In the genomic region with DNA sequence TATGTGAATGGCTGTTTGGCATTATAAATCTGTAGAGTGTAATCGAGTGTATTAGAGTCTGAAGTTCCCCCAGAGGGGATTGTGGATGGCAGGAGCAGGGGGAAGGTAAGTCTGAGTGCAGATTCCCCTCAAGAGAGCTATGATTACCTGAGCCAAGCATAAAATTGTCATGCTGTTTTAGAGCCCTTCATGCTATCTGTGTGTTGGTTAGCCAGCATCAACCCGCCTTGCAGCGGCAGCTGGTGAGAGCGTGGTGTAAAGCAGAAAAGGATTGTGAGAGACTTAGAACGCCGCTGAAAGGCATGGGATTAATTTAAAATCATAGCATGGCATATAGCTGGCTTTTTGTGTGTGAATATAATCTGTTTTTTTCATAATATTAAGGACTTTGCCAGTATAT, we compare ENCODE assay signal across 20 mouse cellular contexts.
DNase-seq lines count a peak whose midpoint lies in the region; ATAC-seq and TF ChIP-seq lines count a peak whose summit lies in the region.
"Had no signal": no experiment of that assay in that cellular context is flagged by ENCODE, and none has a peak within 500 bp of the region (broad histone marks: within the 10 kb centered on the region; RNA-seq: fewer than 3 reads in every experiment).

No protein-coding gene starts in this region.

- 68% methylated on average over 6 of the region's 6 CpGs for WGBS in embryonic facial prominence, embryonic 12.5 days
- WGBS in embryonic facial prominence, embryonic 10.5 days = 85% methylated on average over 6 of the region's 6 CpGs
- 57% methylated on average over 6 of the region's 6 CpGs for WGBS in midbrain, embryonic 16.5 days
- 90% methylated on average over 6 of the region's 6 CpGs for WGBS in intestine, postnatal 0 days

- no peaks in the 10 kb centered on the region for H3K9me3 ChIP-seq in embryonic facial prominence, embryonic 12.5 days
- no peaks in the 10 kb centered on the region for H3K9me3 ChIP-seq in embryonic facial prominence, embryonic 10.5 days
- H3K9me3 ChIP-seq in midbrain, embryonic 16.5 days (replicated peaks; ENCODE audit: control insufficient read depth, low read length, poor library complexity, severe bottlenecking) = no peaks in the 10 kb centered on the region
- H3K9me3 ChIP-seq in intestine, postnatal 0 days (ENCODE audit: control insufficient read depth) = no peaks in the 10 kb centered on the region
- H3K9me3 ChIP-seq: embryonic facial prominence, embryonic 15.5 days; heart, embryonic 10.5 days; limb, embryonic 10.5 days; liver, embryonic 12.5 days; lung, embryonic 15.5 days; megakaryocyte, embryonic 14.5 days had no signal

- no peak for DNase-seq in embryonic facial prominence, embryonic 10.5 days (ENCODE audit: low spot score)
- DNase-seq in left cerebral cortex, adult 2 months (ENCODE audit: extremely low spot score in 1 of 2, low spot score in 2 of 2) = no peak
- DNase-seq in left cerebral cortex, adult 11 months (ENCODE audit: low spot score) = no peak
- peak; percentile 58 for DNase-seq in brain, adult 2 months (ENCODE audit: low read depth, low spot score)
- no peak for DNase-seq in kidney, postnatal 36 days
- DNase-seq: adrenal gland, postnatal 36 days; gastrocnemius, postnatal 25 days; heart, postnatal 14 days; thymus, postnatal 14 days had no signal

- intact Hi-C loops in left cerebral cortex, adult 2 months (cut with DNase I) = no loop called here

- TF ChIP-seq CTCF in left cerebral cortex, adult 2 months (IDR thresholded peaks at IDR 0.05) = no peak
- TF ChIP-seq CTCF in intestine, postnatal 0 days (IDR thresholded peaks at IDR 0.05; ENCODE audit: low read depth) = no peak

- no peak overlapping the region for H3K9ac ChIP-seq in embryonic facial prominence, embryonic 12.5 days
- no peak overlapping the region for H3K9ac ChIP-seq in midbrain, embryonic 16.5 days (ENCODE audit: low read depth, low read length)
- H3K9ac ChIP-seq in intestine, postnatal 0 days (ENCODE audit: low read depth, low read length) = no peak overlapping the region
- H3K9ac ChIP-seq: embryonic facial prominence, embryonic 15.5 days; liver, embryonic 12.5 days; lung, embryonic 15.5 days had no signal

- 0 out of 2 replicates have a peak, but pooled peaks cover 6% of the 10 kb centered on the region for H3K4me1 ChIP-seq in embryonic facial prominence, embryonic 12.5 days
- H3K4me1 ChIP-seq in embryonic facial prominence, embryonic 10.5 days = no peaks in the 10 kb centered on the region
- peaks cover 5% of the 10 kb centered on the region for H3K4me1 ChIP-seq in midbrain, embryonic 16.5 days (ENCODE audit: control insufficient read depth, insufficient read depth, low read length)
- no peaks in the 10 kb centered on the region for H3K4me1 ChIP-seq in intestine, postnatal 0 days (replicated peaks; ENCODE audit: control insufficient read depth, insufficient read depth, low read length)
- H3K4me1 ChIP-seq: heart, embryonic 10.5 days; limb, embryonic 10.5 days; liver, embryonic 12.5 days; lung, embryonic 15.5 days had no signal

- 0 out of 2 replicates have a peak overlapping the region, but pooled peaks have one; percentile 11 for H3K27ac ChIP-seq in embryonic facial prominence, embryonic 12.5 days
- no peak overlapping the region for H3K27ac ChIP-seq in embryonic facial prominence, embryonic 10.5 days (replicated peaks)
- peak overlapping the region; percentile 19; the same call in 1 of the 2 replicates for H3K27ac ChIP-seq in left cerebral cortex, adult 2 months
- no peak overlapping the region; the same call in 1 of the 2 replicates for H3K27ac ChIP-seq in midbrain, embryonic 16.5 days (ENCODE audit: low read length)
- H3K27ac ChIP-seq in intestine, postnatal 0 days (ENCODE audit: low read depth, low read length) = no peak overlapping the region
- H3K27ac ChIP-seq: embryonic facial prominence, embryonic 15.5 days; heart, embryonic 10.5 days; kidney, postnatal 0 days; limb, embryonic 10.5 days; liver, embryonic 12.5 days; lung, embryonic 15.5 days had no signal

- no peak overlapping the region for H3K4me2 ChIP-seq in embryonic facial prominence, embryonic 12.5 days (replicated peaks)
- no peak overlapping the region for H3K4me2 ChIP-seq in midbrain, embryonic 16.5 days (ENCODE audit: low read length)
- H3K4me2 ChIP-seq in intestine, postnatal 0 days (replicated peaks; ENCODE audit: low read depth) = no peak overlapping the region
- H3K4me2 ChIP-seq: embryonic facial prominence, embryonic 15.5 days; liver, embryonic 12.5 days; lung, embryonic 15.5 days had no signal

- H3K4me3 ChIP-seq in embryonic facial prominence, embryonic 12.5 days = no peak overlapping the region
- no peak overlapping the region for H3K4me3 ChIP-seq in embryonic facial prominence, embryonic 10.5 days
- H3K4me3 ChIP-seq in left cerebral cortex, adult 2 months = no peak overlapping the region
- no peak overlapping the region for H3K4me3 ChIP-seq in midbrain, embryonic 16.5 days (ENCODE audit: low read depth, low read length)
- no peak overlapping the region for H3K4me3 ChIP-seq in intestine, postnatal 0 days (ENCODE audit: low read depth, low read length)
- H3K4me3 ChIP-seq: embryonic facial prominence, embryonic 15.5 days; heart, embryonic 10.5 days; limb, embryonic 10.5 days; liver, embryonic 12.5 days; lung, embryonic 15.5 days; megakaryocyte, embryonic 14.5 days had no signal

- ATAC-seq in embryonic facial prominence, embryonic 12.5 days (ENCODE audit: insufficient number of reproducible peaks, insufficient read depth, low FRiP score, low TSS enrichment) = 0 out of 2 replicates have a peak, but pooled peaks have one; percentile 15
- ATAC-seq in midbrain, embryonic 16.5 days = 0 out of 2 replicates have a peak, but pooled peaks have one; percentile 25
- ATAC-seq in intestine, postnatal 0 days = no peak
- ATAC-seq: intestine, embryonic 16.5 days; liver, embryonic 12.5 days had no signal

- no peaks in the 10 kb centered on the region for H3K27me3 ChIP-seq in embryonic facial prominence, embryonic 12.5 days
- no peaks in the 10 kb centered on the region for H3K27me3 ChIP-seq in embryonic facial prominence, embryonic 10.5 days (replicated peaks; ENCODE audit: low read depth, poor library complexity, severe bottlenecking)
- no peaks in the 10 kb centered on the region for H3K27me3 ChIP-seq in midbrain, embryonic 16.5 days (ENCODE audit: control insufficient read depth, insufficient read depth, low read depth, low read length)
- no peaks in the 10 kb centered on the region for H3K27me3 ChIP-seq in intestine, postnatal 0 days (replicated peaks; ENCODE audit: control insufficient read depth, insufficient read depth, low read length)
- H3K27me3 ChIP-seq: embryonic facial prominence, embryonic 15.5 days; liver, embryonic 12.5 days; lung, embryonic 15.5 days; megakaryocyte, embryonic 14.5 days had no signal

- H3K36me3 ChIP-seq in embryonic facial prominence, embryonic 12.5 days = no peaks in the 10 kb centered on the region
- no peaks in the 10 kb centered on the region for H3K36me3 ChIP-seq in embryonic facial prominence, embryonic 10.5 days (replicated peaks)
- no peaks in the 10 kb centered on the region for H3K36me3 ChIP-seq in midbrain, embryonic 16.5 days (ENCODE audit: control insufficient read depth, insufficient read depth, low read length)
- H3K36me3 ChIP-seq in intestine, postnatal 0 days (ENCODE audit: control insufficient read depth, insufficient read depth) = no peaks in the 10 kb centered on the region; the same call in 1 of the 2 replicates
- H3K36me3 ChIP-seq: embryonic facial prominence, embryonic 15.5 days; heart, embryonic 10.5 days; limb, embryonic 10.5 days; liver, embryonic 12.5 days; lung, embryonic 15.5 days had no signal

Comparison
In these comparisons a context has a peak if more than half of its experiments do, and no peak if none do; other contexts are left out.
1. H3K27ac ChIP-seq: peak in embryonic facial prominence, embryonic 12.5 days (single experiment) and left cerebral cortex, adult 2 months (single experiment); none in embryonic facial prominence, embryonic 10.5 days (single experiment), midbrain, embryonic 16.5 days (single experiment) and intestine, postnatal 0 days (single experiment).